Mouse (Mus musculus) embryonic fibroblast, embryonic 13.5 days (primary cell): ENCODE results near the gene Mgat2.

Source experiments
- CTCF ChIP-seq: IDR thresholded peaks from 2 replicates; pipeline ENCODE4 v1.5.1; 2011; ENCODE audit warnings: mild to moderate bottlenecking, control low read depth, low read length, moderate library complexity, borderline replicate concordance; ENCODE audit not compliant: insufficient read depth
- POLR2A ChIP-seq: IDR thresholded peaks from 2 replicates; pipeline ENCODE4 v1.6.1; 2011; ENCODE audit warnings: low read depth, mild to moderate bottlenecking, control low read depth, low read length, moderate library complexity

- no peak for TF ChIP-seq CTCF
- no peak for TF ChIP-seq POLR2A
Measured at GRCm38 (mm10) chr12:69167656-69168460, 16.1 kb upstream of the Mgat2 start.
